Mouse (Mus musculus) left cerebral cortex, adult 9 months (tissue): Measurements from ENCODE around the gene Alg14.

Experiments used
- DNase-seq, 2 experiments: peaks; one replicate each; pipeline ENCODE4 v3.0.0; 2022; ENCODE audit warnings: low spot score in 2 of 2

The Alg14 gene

DNA sequence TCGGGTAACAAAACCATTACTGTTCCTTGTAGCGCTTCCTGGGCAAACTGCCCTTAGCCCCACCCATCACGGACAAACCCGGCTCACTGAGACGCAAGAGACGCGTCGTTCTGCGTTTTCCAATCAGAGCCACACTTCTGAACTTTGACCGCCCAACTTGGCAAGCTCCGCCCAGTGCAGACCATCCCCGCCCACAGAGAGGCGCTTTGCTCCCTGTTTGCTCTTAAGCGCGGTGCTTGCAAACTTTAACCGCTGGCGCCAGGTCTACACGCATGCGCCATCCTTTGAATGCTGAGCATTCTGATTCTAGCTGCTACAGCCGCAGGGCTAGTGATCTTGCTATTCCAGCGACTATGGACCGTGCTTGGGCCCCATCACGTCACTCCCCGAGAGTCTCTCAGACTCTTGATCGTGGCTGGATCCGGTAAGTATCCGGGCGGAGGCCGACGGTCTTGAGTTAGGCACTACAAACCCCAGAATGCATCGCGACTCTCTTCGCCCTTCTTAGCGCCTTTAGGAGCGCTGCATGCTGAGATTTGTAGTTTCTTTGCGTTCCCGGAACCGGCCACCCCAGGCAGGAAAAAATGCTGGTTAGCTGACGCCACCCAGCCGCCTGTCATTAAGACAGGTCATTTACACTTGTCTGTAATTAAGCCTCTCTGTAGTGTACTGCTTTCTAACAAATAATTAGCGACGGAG, at the start of gene Alg14:
Gene Alg14 (plus strand): TSS at position 214 of the 699 bp plus-strand sequence.
- DNase-seq: peak; percentile 96 to 98

- DNase-seq: no peak
Observed at GRCm38 (mm10) chr3:121242111-121242936, 49.2 kb upstream of the Alg14 start.

GRCm38 (mm10) chr3:121242941-121243340, 48.6 kb upstream of the Alg14 start:
- no peak for DNase-seq

- DNase-seq: no peak
Observed at GRCm38 (mm10) chr3:121250048-121250447, 41.5 kb upstream of the Alg14 start.

GRCm38 (mm10) chr3:121250576-121251433, 40.8 kb upstream of the Alg14 start:
- DNase-seq: no peak

DNA sequence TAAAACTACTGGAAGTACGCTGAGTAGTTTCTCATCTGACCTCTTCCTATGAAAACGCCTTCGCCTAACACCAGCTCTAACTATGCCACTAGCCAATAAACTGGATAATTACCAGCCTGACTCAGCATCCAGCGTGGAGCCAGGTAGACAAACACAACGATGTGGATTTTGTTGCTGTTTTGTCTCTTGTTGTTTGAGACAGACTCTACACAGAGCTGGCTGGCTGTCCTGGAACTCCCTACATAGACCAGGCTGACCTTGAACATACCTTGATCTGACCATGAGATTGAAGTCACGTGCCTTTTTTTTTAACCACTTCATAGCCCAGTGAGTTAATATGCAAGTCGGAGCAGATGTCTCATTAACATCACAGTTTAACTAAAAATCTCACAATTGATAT, 36.1 kb upstream of the Alg14 start:
- DNase-seq: no peak

- no peak for DNase-seq
Observed at GRCm38 (mm10) chr3:121256131-121256530, 35.4 kb upstream of the Alg14 start.

- peak; percentile 58 to 74 for DNase-seq
Observed at GRCm38 (mm10) chr3:121257418-121257817, 34.2 kb upstream of the Alg14 start.

GRCm38 (mm10) chr3:121258521-121259478, 32.8 kb upstream of the Alg14 start:
- DNase-seq: peak in 1 of 2 experiments; percentile 39

DNA sequence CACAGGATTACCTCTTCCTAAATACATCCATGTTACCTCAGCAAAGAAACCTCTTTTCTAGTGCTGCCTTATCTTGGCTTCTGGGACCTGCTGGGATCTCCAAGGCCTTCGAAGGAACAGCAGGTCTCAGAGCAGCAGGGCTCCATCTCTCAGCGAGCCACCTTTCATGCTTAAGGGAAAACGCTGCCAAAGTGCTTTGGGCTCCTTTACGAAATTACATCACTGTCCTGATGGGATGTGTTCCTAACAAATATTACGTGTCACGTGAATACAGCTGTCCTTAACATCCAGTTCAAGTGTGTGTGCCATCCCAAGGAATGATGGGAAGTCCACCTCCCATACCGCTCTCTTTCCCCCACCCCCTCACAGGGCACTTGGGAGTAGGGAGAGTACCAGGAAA, 31.5 kb upstream of the Alg14 start:
- DNase-seq: no peak

- DNase-seq: no peak
Observed at GRCm38 (mm10) chr3:121260831-121261230, 30.7 kb upstream of the Alg14 start.

DNA sequence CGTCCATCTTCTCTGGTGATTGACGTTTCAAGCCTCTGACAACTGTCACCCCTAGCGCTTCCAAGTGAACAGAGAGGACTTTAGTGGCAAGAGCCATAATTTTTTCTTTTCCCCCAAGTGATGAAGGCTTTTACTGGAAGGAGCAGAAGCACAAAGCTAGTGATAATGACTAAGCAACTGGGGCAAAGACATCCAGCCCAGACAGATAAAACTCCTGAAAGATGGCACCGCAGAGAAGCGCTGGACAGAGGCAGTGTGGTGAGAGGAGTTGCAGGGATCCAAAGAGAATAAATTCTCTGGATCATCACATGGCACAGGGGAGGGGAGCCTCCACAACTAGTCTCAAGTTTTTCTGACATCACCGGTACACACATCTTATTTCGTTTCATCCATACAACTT, 30.3 kb upstream of the Alg14 start:
- no peak for DNase-seq

GRCm38 (mm10) chr3:121261939-121262520, 29.5 kb upstream of the Alg14 start:
- no peak for DNase-seq

GRCm38 (mm10) chr3:121262521-121263204, 28.9 kb upstream of the Alg14 start:
- DNase-seq: no peak

DNA sequence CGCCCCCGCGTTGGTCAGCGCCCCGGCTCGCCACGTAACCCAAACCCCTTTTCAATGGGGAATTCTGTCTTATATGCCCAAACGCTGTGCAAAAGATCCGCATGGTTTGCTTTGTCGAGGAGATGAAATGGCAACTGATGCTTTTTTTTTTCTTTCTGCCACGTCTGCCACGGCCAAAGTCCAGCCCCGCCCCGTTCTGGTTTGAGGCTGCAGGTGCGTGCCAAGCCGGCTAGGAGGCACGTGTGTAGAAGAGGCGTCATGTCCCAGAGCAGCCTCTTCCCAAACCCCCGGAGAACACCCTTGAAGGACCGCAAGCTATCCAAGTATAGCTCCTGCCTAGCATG, 28.4 kb upstream of the Alg14 start:
- peak in 1 of 2 experiments; percentile 54 for DNase-seq

DNA sequence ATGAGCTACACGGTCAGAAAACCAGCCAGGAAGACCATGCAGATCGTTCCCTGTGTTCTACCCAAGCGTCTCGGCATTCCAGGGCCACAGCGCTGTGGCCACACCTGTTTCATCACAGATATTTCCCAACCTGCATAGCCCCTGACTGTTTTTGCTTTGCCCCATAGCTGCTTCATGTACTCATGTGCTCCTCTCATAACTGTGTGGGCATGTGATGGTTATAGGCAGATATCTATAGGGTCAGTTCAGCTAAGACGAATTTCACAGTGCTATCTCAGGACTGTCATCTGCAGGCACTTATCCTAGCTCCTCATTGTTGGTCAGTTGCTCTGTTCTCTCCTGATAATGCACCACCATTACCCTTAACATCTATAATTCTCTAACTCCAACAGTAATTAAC, 27.3 kb upstream of the Alg14 start:
- no peak for DNase-seq

GRCm38 (mm10) chr3:121267283-121267682, 24.3 kb upstream of the Alg14 start:
- no peak for DNase-seq

DNA sequence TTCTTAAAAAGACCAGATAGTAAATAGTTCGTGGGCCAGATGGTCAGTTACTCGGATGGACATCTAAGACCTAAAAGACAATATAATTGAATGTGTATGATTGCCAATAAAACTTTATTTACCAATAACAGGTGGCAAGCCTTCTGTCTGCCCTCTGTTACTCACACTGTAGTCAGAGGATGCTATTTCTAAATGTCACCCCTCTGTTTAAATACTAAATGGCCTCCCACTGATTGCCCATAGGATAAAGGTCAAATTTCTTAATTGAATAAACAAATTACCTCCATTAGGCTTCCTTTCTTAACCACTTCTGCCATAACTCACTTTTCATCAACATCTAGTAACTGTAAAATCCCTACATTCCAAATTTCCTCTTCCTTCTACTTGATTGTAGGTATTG, 19.0 kb upstream of the Alg14 start:
- DNase-seq: no peak

- DNase-seq: no peak
Observed at GRCm38 (mm10) chr3:121274010-121274409, 17.6 kb upstream of the Alg14 start.

DNA sequence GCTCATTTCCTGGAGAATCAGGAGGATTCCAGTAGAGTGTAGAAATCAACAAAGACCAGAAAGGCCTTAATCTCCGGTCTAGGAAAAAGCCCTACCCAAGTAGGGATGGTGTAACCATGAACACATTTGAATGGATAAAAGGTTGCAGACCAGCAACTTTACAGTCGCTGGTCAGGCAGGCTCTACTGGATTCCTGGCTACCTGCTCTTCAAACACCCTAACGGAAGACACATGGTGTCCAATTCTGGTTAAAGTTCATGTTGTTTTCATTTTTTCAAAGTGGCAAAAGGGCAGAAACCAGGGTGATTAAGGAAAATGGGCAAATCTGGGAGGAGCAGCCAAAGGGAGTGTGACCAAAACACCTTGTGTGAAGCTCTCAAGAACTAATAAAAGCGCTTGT, 14.6 kb upstream of the Alg14 start:
- DNase-seq: no peak
